Mouse (Mus musculus) liver, embryonic 14 days (tissue): ENCODE measurements around the gene St14. TPM values are rescaled to one million over a fixed set of nuclear protein-coding genes. Genes with fewer than 3 reads are reported as not detected.

Experiments used
- polyA plus RNA-seq: library from polyadenylated mRNA; depleted of rRNA; stranded (reverse); fragments of >200 nt; gene quantifications from 2 replicates; pipeline ENCODE4 v1.2.3, GENCODE M21; 2012; rRNA removed

Gene St14
- 0.21 and 0.26 TPM in 2 replicates for polyA plus RNA-seq

DNA sequence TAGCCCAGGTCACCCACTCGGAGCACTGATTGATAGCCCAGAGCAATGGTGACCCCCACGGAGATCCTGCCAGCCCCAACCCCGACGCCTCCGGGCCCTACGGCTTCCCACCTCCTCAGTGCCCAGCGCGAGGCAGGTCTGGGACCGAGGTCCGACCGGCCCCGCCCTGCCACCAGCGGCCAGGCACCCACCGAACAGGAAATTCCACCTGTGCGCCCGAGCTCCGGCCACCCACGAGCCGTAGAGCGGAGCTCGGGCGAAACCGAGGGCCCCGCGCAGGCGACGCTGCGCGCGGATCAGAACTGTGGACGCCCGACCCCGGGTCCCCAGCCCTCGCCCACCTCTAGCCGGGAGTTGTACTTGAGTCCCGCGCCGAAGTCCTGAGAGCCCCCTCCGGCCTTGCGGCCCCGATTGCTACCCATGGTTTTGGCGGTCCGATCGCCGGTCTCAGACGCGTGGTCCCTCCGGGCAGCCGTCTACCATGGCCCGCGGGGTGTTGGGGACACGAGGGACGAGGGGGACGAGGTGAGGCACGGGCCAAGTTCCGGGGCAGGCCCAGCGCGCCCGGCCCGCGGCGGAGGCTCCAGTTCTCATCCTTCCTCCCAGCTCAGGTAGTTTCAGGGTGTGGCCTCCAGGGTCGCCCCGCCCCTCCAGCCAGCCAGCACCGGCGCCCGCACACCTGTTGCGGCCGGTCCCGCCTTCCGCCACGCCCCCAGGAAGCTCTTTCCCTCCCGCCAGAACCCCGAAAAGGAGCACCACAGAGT lies at the start of gene St14:
St14 (minus strand) TSS at position 649 of the 764 bp plus-strand sequence.

Other genes with a start within 250 kb of the St14 start
- 0.22 and 0.66 TPM in 2 replicates for gene Adamts15, start 209.4 kb downstream of the St14 start, polyA plus RNA-seq
- 0.02 and 0.10 TPM in 2 replicates for gene Adamts8, start 189.3 kb downstream of the St14 start, polyA plus RNA-seq
- gene Zbtb44, start 101.2 kb downstream of the St14 start, polyA plus RNA-seq, result 4.2 and 4.9 TPM in 2 replicates
- gene Aplp2, start 80.0 kb upstream of the St14 start, polyA plus RNA-seq, result 120 and 134 TPM in 2 replicates
- 4.9 and 5.5 TPM in 2 replicates for gene Prdm10, start 148.7 kb upstream of the St14 start, polyA plus RNA-seq